Mouse (Mus musculus): ENCODE data around the gene Tnf. TPM values are rescaled to one million over a fixed set of nuclear protein-coding genes. Genes with fewer than 3 reads are reported as not detected.
"Not testable (repeated sequence)": the region's sequence is repeated elsewhere in the genome, so short reads cannot be mapped to it uniquely, and the experiment has no call there.

Gene Tnf
- polyA plus RNA-seq (2017; shearing (Covaris generic)) = 10 to 100 TPM; 21.5 to 21.6 TPM

GRCm38 (mm10) chr17:35201787-35202186 is at the start of gene Tnf:
Gene Tnf, minus strand, starts transcription at chr17:35202007.
- ATAC-seq = peak; percentile 6

GRCm38 (mm10) chr17:35251162-35251719 is 49.4 kb upstream of the Tnf start:
- ATAC-seq = no peak

- no peak for ATAC-seq
Observed at GRCm38 (mm10) chr17:35250348-35251120, 48.7 kb upstream of the Tnf start.

GRCm38 (mm10) chr17:35249451-35250197 is 47.8 kb upstream of the Tnf start:
- ATAC-seq = no peak

GRCm38 (mm10) chr17:35248986-35249385 is 47.2 kb upstream of the Tnf start:
- ATAC-seq = no peak

- no peak for ATAC-seq
Observed at GRCm38 (mm10) chr17:35247144-35247543, 45.3 kb upstream of the Tnf start.

- ATAC-seq = no peak
Observed at GRCm38 (mm10) chr17:35245731-35246623, 44.2 kb upstream of the Tnf start.

- ATAC-seq = no peak
Observed at GRCm38 (mm10) chr17:35244999-35245398, 43.2 kb upstream of the Tnf start.

GRCm38 (mm10) chr17:35243086-35243485 is 41.3 kb upstream of the Tnf start:
- no peak for ATAC-seq

GRCm38 (mm10) chr17:35242015-35242941 is 40.5 kb upstream of the Tnf start:
- peak; percentile 32 for ATAC-seq

- ATAC-seq = peak; percentile 70
Observed at GRCm38 (mm10) chr17:35241305-35242014, 39.7 kb upstream of the Tnf start, which contains the start of gene Ddx39b. Gene Ddx39b, plus strand, starts transcription at chr17:35241746.

- no peak for ATAC-seq
Observed at GRCm38 (mm10) chr17:35240384-35241304, 38.8 kb upstream of the Tnf start.

- no peak for ATAC-seq
Observed at GRCm38 (mm10) chr17:35239700-35240099, 37.9 kb upstream of the Tnf start.

- no peak for ATAC-seq
Observed at GRCm38 (mm10) chr17:35237504-35237903, 35.7 kb upstream of the Tnf start.

GRCm38 (mm10) chr17:35236996-35237395 is 35.2 kb upstream of the Tnf start:
- ATAC-seq = no peak

GRCm38 (mm10) chr17:35236390-35236746 is 34.6 kb upstream of the Tnf start:
- peak; percentile 60 for ATAC-seq

GRCm38 (mm10) chr17:35235614-35236389 is 34.0 kb upstream of the Tnf start, which contains the start of gene Nfkbil1:
Gene Nfkbil1, minus strand, starts transcription at chr17:35235792.
- peak; percentile 32 for ATAC-seq

- ATAC-seq = no peak
Observed at GRCm38 (mm10) chr17:35234903-35235302, 33.1 kb upstream of the Tnf start.

- ATAC-seq = not testable (repeated sequence)
Observed at GRCm38 (mm10) chr17:35234090-35234489, 32.3 kb upstream of the Tnf start.
